Mouse (Mus musculus) left cerebral cortex, postnatal 4 days (tissue): ENCODE results near the gene Celsr3. TPM values are rescaled to one million over a fixed set of nuclear protein-coding genes. Genes with fewer than 3 reads are reported as not detected.

Source experiments
- DNase-seq: peaks from one replicate; pipeline ENCODE4 v3.0.0-alpha.2; 2022
- intact Hi-C: fragments of 180-260 bp; cut with DNase I; formaldehyde crosslinking; loops from one replicate; pipeline ENCODE4 v1.15.1; 2025
- total RNA-seq, 2 experiments: library from RNA; stranded (reverse); gene quantifications; 2 replicates each; pipeline ENCODE4 v1.2.3; 2021

The Celsr3 gene
- total RNA-seq, 2 experiments from 2014 or later = 103 to 112 TPM

DNA sequence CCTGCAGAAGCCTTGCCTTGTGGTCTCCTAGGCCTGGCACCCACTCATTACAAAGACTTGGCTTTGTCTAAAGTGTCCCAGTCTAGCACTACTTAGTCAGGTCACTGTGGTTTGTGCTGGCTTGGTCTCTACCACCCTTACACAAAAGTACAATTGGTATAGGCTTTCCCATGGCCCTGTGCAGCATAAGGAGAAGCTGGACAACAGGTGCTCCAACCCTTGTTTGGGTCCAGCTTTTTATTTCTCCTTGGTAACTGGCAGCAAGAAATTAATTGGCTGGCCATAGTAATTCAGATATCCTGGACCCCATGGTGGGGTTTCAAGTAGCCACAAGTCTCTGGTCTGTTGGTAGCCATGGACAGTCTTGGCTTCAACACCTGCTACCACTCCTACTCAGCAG lies 19.7 kb upstream of the Celsr3 start:
- no peak for DNase-seq
- intact Hi-C loops = no loop called here

DNA sequence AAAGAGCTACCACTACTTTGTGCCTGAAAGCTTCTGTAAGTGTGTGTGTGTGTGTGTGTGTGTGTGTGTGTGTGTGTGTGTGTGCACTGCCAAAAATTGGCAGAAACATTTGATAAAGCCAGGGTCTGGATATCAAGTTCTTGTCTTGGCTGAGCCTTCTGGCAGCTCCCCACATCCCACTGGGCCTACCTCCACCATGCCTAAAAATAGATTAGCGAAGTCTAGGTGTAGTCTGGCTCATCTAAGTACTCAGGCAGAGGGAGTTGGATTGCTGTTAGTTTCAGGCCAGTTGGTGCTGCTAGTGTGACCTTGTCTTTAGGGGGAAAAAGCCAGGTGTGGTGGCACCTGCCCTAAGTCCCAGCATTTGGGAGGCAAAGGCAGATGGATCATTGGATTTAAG lies 19.3 kb upstream of the Celsr3 start:
- intact Hi-C loops = no loop called here
- no peak for DNase-seq

DNA sequence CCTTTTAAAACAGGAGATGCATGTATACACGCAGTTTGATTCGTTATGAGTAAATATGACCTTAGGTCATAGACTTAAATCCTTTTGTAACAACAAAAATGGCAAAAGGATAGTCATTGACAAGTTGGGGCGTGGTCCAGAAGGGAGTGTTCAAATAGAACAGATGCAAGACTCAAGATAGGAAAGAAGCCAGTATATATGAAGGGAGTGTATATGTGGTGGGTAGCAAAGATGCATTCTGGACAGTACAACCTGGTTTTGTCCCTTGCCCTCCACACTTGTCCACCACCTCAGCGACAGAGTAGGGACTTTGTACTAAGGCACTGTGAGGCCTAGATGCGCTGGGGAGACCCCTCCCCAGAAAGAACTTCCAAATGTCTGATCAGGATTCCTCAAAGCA lies 18.4 kb upstream of the Celsr3 start:
- DNase-seq = no peak
- intact Hi-C loops = no loop called here

- intact Hi-C loops = no loop called here
- DNase-seq = peak; percentile 98
Observed at GRCm38 (mm10) chr9:108808163-108808665, 17.9 kb upstream of the Celsr3 start, which contains the start of gene Nckipsd. TSS of gene Nckipsd (plus strand) at chr9:108808368.

- intact Hi-C loops = no loop called here
- DNase-seq = no peak
Observed at GRCm38 (mm10) chr9:108809188-108809587, 16.9 kb upstream of the Celsr3 start.

DNA sequence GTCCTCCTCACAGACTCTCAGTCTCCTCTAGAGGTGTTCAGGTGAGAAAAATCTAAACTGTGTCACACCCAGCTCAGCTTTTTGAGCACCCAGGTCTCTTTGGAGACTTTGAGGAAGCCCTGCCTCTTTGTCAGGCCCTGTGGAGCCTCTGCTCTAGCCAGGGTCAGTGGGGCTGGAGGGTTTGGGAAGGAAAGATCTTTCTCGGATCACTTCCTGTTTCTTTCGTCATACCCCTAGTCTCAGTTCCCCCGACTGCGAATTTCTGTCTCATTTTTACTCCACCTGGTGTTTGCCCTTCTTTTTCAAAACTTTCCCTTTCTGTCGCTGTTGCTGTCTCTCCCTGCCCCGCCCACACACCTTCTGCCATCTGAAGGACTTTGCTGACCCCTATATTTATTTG lies 16.4 kb upstream of the Celsr3 start:
- no peak for DNase-seq
- intact Hi-C loops = no loop called here

- DNase-seq = no peak
- intact Hi-C loops = no loop called here
Observed at GRCm38 (mm10) chr9:108810516-108810915, 15.6 kb upstream of the Celsr3 start.

DNA sequence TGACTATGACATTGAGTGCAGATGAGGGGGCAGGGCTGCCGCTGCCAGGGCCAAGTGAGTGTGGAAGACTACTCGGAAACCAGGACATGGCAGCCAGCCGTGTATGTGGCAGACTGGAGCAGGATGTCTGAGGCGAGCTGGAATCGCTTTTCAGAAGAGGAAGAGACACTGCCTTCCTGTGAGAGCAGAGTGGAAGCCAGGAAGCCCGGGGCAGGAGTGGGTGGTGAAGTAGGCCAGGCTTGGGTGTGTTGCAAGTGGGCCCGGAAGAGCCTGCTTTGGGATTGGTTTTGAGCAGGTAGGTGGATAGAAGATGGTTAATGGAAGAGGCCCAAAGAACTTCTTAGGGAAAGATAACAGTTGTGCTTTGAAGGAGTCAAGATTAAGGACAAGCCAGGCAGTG lies 10.6 kb upstream of the Celsr3 start:
- intact Hi-C loops = no loop called here
- DNase-seq = no peak

DNA sequence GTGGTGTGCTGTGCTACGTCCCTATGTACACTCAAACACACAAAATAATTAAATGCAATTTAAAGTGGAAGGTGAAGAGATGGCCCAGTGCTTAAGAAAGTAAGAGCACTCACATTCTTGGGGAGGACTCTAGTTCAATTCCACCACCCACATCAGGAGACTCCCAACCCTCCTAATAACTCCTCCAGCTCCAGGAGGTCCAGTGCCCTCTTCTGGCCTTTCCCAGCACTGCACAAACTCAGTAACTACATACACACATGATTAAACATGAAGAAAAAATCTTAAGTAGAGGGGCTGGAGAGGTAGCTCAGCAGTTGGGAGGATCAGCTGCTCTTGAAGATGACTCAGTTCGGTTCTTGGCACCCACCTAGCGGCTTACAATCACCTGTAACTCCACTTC lies 6.6 kb upstream of the Celsr3 start:
- DNase-seq = peak; percentile 71
- intact Hi-C loops = no loop called here

GRCm38 (mm10) chr9:108820077-108820476 lies 6.0 kb upstream of the Celsr3 start:
- intact Hi-C loops = no loop called here
- DNase-seq = no peak

GRCm38 (mm10) chr9:108824144-108824685 lies 1.9 kb upstream of the Celsr3 start:
- intact Hi-C loops = no loop called here
- DNase-seq = no peak

DNA sequence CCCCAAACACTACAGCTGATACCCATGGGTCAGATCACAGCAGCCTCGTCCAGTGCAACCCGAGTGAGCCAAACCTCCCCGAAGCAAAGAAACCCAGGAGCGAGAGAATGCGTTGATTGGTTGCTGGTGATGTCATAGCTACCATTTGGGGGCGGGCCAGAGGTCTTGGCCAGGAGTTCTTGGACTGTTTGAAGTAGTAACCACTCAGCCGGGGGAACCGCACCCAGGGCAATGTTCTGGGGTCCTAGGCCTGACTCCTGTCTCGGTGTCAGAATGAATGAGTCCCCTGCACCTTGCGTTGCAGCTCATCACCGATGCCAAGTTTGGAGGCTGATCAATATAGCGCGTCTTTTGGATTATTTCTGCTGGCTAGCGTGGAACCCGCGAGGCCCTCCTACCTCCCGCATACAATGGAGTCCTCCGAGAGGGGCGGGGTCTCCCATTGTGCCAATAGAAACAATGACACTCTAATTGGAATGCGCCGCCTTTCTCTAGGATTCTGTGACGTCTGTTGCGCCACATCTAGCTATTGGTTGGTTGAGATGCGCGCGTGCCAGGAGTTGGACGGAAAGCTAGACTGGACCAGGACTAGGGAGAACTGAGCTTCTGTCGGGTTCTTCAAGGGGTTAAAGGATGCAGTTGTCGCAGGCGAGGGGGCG lies 1.2 kb upstream of the Celsr3 start:
- intact Hi-C loops = no loop called here
- peak; percentile 97 for DNase-seq

DNA sequence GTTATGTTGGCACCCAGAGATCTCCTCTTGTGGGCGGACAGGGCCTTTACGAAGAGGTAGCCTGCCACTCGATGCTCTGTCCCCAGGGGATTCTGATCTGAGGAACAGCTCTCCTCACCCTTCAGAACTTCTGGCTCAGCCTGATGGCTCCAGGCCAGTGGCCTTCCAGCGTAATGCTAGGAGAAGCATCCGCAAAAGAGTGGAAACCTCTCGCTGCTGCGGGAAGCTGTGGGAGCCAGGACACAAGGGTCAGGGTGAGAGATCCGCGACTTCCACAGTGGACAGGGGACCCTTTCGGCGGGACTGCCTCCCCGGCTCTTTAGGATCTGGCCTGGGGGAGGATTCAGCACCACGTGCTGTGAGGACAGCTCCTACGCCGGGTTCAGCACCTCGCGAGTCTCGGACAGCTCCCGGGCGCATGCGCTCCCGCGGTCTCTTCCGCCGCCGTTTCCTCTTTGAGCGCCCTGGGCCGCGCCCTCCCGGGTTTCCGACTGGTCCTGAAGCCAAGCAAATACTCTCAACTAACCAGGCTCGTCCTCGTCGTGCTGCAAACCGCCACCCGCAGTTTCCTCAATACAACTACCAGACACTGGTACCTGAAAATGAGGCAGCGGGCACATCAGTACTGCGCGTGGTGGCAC lies 700 bp downstream of the Celsr3 start:
- intact Hi-C loops = no loop called here

GRCm38 (mm10) chr9:108827454-108827853 lies 1.3 kb downstream of the Celsr3 start:
- intact Hi-C loops = no loop called here
- DNase-seq = no peak

More for the DNA sequence above, 700 bp downstream of the Celsr3 start:
- peak; percentile 69 for DNase-seq

- DNase-seq = no peak
- intact Hi-C loops = no loop called here
Observed at GRCm38 (mm10) chr9:108827906-108828305, 1.8 kb downstream of the Celsr3 start.

DNA sequence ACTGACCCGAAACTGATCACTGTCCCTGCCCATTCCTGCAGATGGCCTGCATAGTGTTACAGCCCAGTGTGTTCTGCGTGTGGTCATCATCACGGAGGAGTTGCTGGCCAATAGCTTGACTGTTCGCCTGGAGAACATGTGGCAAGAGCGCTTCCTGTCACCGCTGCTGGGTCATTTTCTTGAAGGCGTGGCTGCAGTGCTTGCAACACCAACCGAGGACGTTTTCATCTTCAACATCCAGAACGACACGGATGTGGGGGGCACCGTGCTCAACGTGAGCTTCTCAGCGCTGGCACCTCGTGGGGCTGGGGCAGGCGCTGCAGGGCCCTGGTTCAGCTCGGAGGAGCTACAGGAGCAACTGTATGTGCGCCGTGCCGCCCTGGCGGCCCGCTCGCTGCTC lies 5.5 kb downstream of the Celsr3 start:
- intact Hi-C loops = no loop called here
- no peak for DNase-seq

GRCm38 (mm10) chr9:108832390-108833108 lies 6.4 kb downstream of the Celsr3 start:
- intact Hi-C loops = no loop called here
- peak; percentile 86 for DNase-seq

DNA sequence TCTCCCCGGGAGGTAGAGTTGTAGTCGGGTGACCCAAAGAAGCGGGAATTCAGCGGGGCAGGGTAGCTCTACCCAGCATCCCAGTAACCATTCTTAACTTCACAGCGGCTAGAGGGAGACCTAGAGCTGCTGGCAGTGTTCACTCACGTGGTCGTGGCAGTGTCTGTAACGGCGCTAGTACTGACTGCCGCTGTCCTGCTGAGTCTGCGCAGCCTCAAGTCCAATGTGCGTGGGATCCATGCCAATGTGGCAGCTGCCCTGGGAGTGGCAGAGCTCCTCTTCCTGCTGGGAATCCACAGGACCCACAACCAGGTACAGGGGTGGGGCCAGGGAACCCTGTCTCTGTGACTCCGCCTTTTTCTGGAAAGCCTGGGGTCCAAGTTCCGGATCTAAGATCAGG lies 16.9 kb downstream of the Celsr3 start:
- DNase-seq = peak; percentile 89
- intact Hi-C loops = no loop called here

- DNase-seq = no peak
- intact Hi-C loops = no loop called here
Observed at GRCm38 (mm10) chr9:108845390-108845789, 19.3 kb downstream of the Celsr3 start.

GRCm38 (mm10) chr9:108847374-108847773 lies 21.3 kb downstream of the Celsr3 start:
- no peak for DNase-seq
- intact Hi-C loops = no loop called here

- no peak for DNase-seq
- intact Hi-C loops = no loop called here
Observed at GRCm38 (mm10) chr9:108848419-108848818, 22.3 kb downstream of the Celsr3 start.
